Mouse (Mus musculus): ENCODE measurements at regions not wholly inside any gene's neighbourhood (a gene's known extent, or its start where the extent isn't known, plus 50 kb on each side); places are given as distances from the start of the nearest gene placed in this dataset.

- TF ChIP-seq CTCF (IDR thresholded peaks at IDR 0.05; ENCODE audit: insufficient read depth, low read depth, low read length) (no peak), POLR2A (IDR thresholded peaks at IDR 0.05; ENCODE audit: insufficient read depth, low read depth, low read length) (no peak)
Observed at GRCm38 (mm10) chr13:107337111-107337510, 315.2 kb upstream of the Kif2a start.
